Mouse (Mus musculus) hindbrain, embryonic 14.5 days (tissue): ENCODE data around the gene Washc3. TPM values are rescaled to one million over a fixed set of nuclear protein-coding genes. Genes with fewer than 3 reads are reported as not detected.

Experiments
- ATAC-seq: fragments of 200-750 bp; cut with Nextera tagmentation; 2 replicates; pipeline ENCODE4 v1.8.0; 2017; ENCODE audit warnings: moderate number of reproducible peaks, mild to moderate bottlenecking, moderate TSS enrichment, moderate library complexity; ENCODE audit not compliant: low FRiP score
- DNase-seq: peaks from one replicate; pipeline ENCODE4 v3.0.0-alpha.2; 2015; ENCODE audit warnings: low spot score
- H3K27ac ChIP-seq: fragments of 300-500 bp; sonication (generic); 2 replicates; pipeline ENCODE4 v1.5.1; 2014; ENCODE audit warnings: mild to moderate bottlenecking, moderate library complexity
- H3K27me3 ChIP-seq: fragments of 300-500 bp; sonication (generic); 2 replicates; pipeline ENCODE4 v1.6.1; 2014; ENCODE audit warnings: mild to moderate bottlenecking, low read length, mixed read lengths; ENCODE audit not compliant: control insufficient read depth, insufficient read depth
- H3K36me3 ChIP-seq: fragments of 300-500 bp; sonication (generic); replicated peaks from 2 replicates; pipeline ENCODE4 v1.6.1; 2014; ENCODE audit not compliant: control insufficient read depth, insufficient read depth
- H3K4me1 ChIP-seq: fragments of 300-500 bp; sonication (generic); replicated peaks from 2 replicates; pipeline ENCODE4 v1.6.1; 2014; ENCODE audit warnings: antibody characterized with exemption, low read length, mixed read lengths; ENCODE audit not compliant: control insufficient read depth, insufficient read depth
- H3K4me2 ChIP-seq: fragments of 300-500 bp; sonication (generic); replicated peaks from 2 replicates; pipeline ENCODE4 v1.6.1; 2014; ENCODE audit warnings: mild to moderate bottlenecking, moderate library complexity
- H3K4me3 ChIP-seq: fragments of 300-500 bp; sonication (generic); replicated peaks from 2 replicates; pipeline ENCODE4 v1.5.1; 2014; ENCODE audit warnings: mild to moderate bottlenecking, low read length
- H3K9ac ChIP-seq: fragments of 300-500 bp; sonication (generic); 2 replicates; pipeline ENCODE4 v1.6.1; 2014
- H3K9me3 ChIP-seq: fragments of 300-500 bp; sonication (generic); 2 replicates; pipeline ENCODE4 v1.6.1; 2016; ENCODE audit warnings: low read length; ENCODE audit not compliant: control insufficient read depth
- WGBS: fragments of 180-500 bp; shearing (Covaris S2); extraction: QIAGEN DNeasy Blood & Tissue Kit; methylation state at CpG from one replicate; pipeline ENCODE4 v1.1.7; 2014; 5-methylcytosine and 5-hydroxymethylcytosine counted together
- polyA plus RNA-seq: library from polyadenylated mRNA; unstranded; fragments of >200 nt; fragmentation: Nextera tagmentation; extraction: Ambion mirVana; gene quantifications from 2 replicates; pipeline ENCODE4 v1.2.1, GENCODE M21; 2014

Gene Washc3
- polyA plus RNA-seq, 1 experiment from 2014 or later = 46.0 TPM

DNA sequence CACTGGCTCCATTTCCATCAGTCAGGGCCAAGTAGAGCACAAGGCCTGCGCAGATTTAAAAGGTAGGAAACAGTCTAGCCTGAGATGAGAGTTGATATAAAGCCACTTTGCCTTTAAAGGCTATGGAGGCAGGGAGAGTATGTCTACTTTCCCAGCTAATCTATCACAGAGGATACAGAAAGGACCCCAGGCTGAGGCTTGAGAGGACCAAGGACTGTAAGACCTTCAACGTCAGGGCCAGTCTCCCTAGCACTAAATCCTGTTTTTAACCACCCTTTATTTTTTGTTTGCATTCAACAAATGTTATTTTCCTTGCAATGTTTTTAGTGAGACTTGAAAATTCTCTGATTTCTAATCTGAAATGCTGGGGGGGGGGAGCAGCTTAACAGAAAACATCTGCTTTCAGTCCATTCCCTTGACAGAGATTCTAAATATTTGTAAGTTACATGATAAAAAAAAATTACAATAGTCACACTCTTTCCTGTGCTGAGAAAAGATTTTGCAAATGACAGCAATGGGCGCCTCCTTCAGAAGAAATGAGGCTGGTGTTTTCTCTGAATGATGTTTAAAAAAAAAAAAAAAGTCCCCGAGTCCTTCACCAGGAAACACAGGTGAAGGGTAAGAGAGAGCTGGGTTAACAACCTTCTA lies 83.6 kb downstream of the Washc3 start:
- Histone ChIP-seq H3K9me3 (no peaks in the 10 kb centered on the region), H3K4me2 (no peak overlapping the region), H3K4me1 (no peaks in the 10 kb centered on the region), H3K27ac (no peak overlapping the region), H3K4me3 (no peak overlapping the region), H3K36me3 (no peaks in the 10 kb centered on the region), H3K9ac (no peak overlapping the region), H3K27me3 (no peaks in the 10 kb centered on the region)
- DNase-seq (no peak), ATAC-seq (no peak)
- 93% methylated on average over 4 of the region's 4 CpGs for WGBS

DNA sequence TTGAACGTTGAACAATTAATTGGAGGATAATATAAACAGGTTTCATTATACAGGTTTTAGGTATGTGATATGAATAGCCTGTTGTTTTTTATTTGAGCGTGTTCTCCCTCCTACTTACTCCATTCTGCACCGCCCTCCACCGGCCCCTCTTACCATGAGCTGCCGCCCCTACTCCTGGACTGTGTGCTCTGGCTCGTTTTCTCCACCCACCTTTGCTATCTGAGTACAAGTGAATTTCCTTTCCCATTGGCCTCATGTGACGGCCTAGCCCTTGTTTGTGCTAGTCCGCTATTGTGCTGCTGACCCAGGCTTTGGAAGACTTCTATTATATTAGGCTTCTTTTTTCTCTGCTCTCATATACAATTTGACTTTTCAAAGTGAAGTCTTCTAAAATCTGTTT lies 86.4 kb downstream of the Washc3 start:
- Histone ChIP-seq H3K27ac (no peak overlapping the region), H3K4me1 (no peaks in the 10 kb centered on the region), H3K36me3 (no peaks in the 10 kb centered on the region), H3K9ac (no peak overlapping the region), H3K9me3 (no peaks in the 10 kb centered on the region), H3K4me3 (no peak overlapping the region), H3K4me2 (no peak overlapping the region), H3K27me3 (no peaks in the 10 kb centered on the region)
- no peak for ATAC-seq
- no peak for DNase-seq
- WGBS = 81% methylated on average over 8 of the region's 8 CpGs

DNA sequence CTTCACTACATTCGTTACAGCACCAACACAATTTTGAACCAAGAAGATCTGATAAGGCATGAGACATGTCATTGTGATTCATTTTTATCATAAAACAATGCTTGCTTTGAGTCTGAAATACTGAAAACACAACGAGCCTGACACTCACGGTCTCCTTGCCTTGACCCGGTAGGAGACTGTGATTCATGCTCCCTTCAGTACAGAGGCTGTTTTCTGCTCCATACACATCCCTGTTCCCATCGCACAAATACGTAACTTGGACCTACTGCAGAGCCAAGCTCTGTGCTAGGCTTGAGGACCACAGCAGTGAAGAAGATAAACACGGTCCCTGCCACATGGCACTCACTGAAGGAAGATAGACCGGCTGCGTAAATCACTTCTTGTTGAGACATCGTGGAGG lies 87.2 kb downstream of the Washc3 start:
- Histone ChIP-seq H3K36me3 (no peaks in the 10 kb centered on the region), H3K4me3 (no peak overlapping the region), H3K27ac (no peak overlapping the region), H3K27me3 (no peaks in the 10 kb centered on the region), H3K9me3 (no peaks in the 10 kb centered on the region), H3K4me1 (no peaks in the 10 kb centered on the region), H3K9ac (no peak overlapping the region), H3K4me2 (no peak overlapping the region)
- DNase-seq (no peak), ATAC-seq (no peak)
- 90% methylated on average over 10 of the region's 10 CpGs for WGBS

DNA sequence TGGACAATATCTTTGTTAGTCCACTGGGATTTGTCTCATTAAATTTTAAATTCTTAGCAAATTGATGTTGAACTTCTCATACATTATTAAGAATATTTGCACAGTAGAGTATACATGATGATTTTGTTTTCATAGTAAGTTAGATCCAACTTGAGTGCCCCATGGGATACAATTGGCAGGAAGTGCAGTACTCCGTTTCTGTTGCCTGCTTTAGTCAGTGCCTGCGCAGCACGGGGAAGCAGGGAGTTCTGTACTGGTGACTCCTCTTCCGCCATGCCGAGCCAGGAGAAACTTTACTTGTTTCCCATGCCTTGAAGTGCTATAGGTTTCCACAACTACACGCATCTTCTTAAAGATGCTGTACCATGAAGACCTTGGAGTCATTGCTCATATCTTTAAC lies 94.2 kb downstream of the Washc3 start:
- no peak overlapping the region for H3K4me2 ChIP-seq
- H3K4me1 ChIP-seq = no peaks in the 10 kb centered on the region
- H3K27ac ChIP-seq = no peak overlapping the region
- no peak overlapping the region for H3K4me3 ChIP-seq
- H3K36me3 ChIP-seq = no peaks in the 10 kb centered on the region
- H3K9ac ChIP-seq = no peak overlapping the region
- DNase-seq = no peak
- H3K9me3 ChIP-seq = no peaks in the 10 kb centered on the region
- no peaks in the 10 kb centered on the region for H3K27me3 ChIP-seq
- no peak for ATAC-seq
- 89% methylated on average over 6 of the region's 6 CpGs for WGBS

Other genes with a start within 250 kb of the Washc3 start
- gene Pmch, start 110.0 kb upstream of the Washc3 start, polyA plus RNA-seq = 0.43 TPM in 2 replicates
- gene Parpbp, start 54.2 kb upstream of the Washc3 start, polyA plus RNA-seq = 1.6 and 2.5 TPM in 2 replicates
- 26.2 and 29.1 TPM in 2 replicates for gene Nup37, start 54.1 kb upstream of the Washc3 start, polyA plus RNA-seq
- 0.44 and 0.82 TPM in 2 replicates for gene Dram1, start 178.0 kb downstream of the Washc3 start, polyA plus RNA-seq
- 23.8 TPM in 2 replicates for gene Gnptab, start 178.0 kb downstream of the Washc3 start, polyA plus RNA-seq